Mouse (Mus musculus): ENCODE results near the gene Ccdc107. TPM values are rescaled to one million over a fixed set of nuclear protein-coding genes. Genes with fewer than 3 reads are reported as not detected.

Gene Ccdc107
- polyA plus RNA-seq, 1 experiment from 2014 or later = 84.0 TPM

Other genes with a start within 250 kb of the Ccdc107 start
- 0.74 and 0.77 TPM in 2 replicates for gene Atp8b5, start 225.7 kb upstream of the Ccdc107 start, polyA plus RNA-seq (2015; fragmentation: Nextera tagmentation; extraction: Ambion mirVana)
- 88.8 and 99.5 TPM in 2 replicates for gene Rusc2, start 110.9 kb upstream of the Ccdc107 start, polyA plus RNA-seq (2015; fragmentation: Nextera tagmentation; extraction: Ambion mirVana)
- gene Fam166b, start 63.8 kb upstream of the Ccdc107 start, polyA plus RNA-seq (2015; fragmentation: Nextera tagmentation; extraction: Ambion mirVana) = 0.79 and 1.5 TPM in 2 replicates
- gene Tesk1, start 51.0 kb upstream of the Ccdc107 start, polyA plus RNA-seq (2015; fragmentation: Nextera tagmentation; extraction: Ambion mirVana) = 16.2 and 16.8 TPM in 2 replicates
- 5.3 and 5.7 TPM in 2 replicates for gene Cd72, start 38.3 kb upstream of the Ccdc107 start, polyA plus RNA-seq (2015; fragmentation: Nextera tagmentation; extraction: Ambion mirVana)
- 0.13 TPM in 1 of 2 replicates, not detected in the other for gene Sit1, start 9.2 kb upstream of the Ccdc107 start, polyA plus RNA-seq (2015; fragmentation: Nextera tagmentation; extraction: Ambion mirVana)
- 8.1 and 8.5 TPM in 2 replicates for gene Arhgef39, start 6.8 kb downstream of the Ccdc107 start, polyA plus RNA-seq (2015; fragmentation: Nextera tagmentation; extraction: Ambion mirVana)
- gene Car9, start 14.1 kb downstream of the Ccdc107 start, polyA plus RNA-seq (2015; fragmentation: Nextera tagmentation; extraction: Ambion mirVana) = 0.13 and 0.27 TPM in 2 replicates
- gene Tpm2, start 30.9 kb downstream of the Ccdc107 start, polyA plus RNA-seq (2015; fragmentation: Nextera tagmentation; extraction: Ambion mirVana) = 10.9 and 13.3 TPM in 2 replicates
- 76.8 and 79.5 TPM in 2 replicates for gene Creb3, start 69.4 kb downstream of the Ccdc107 start, polyA plus RNA-seq (2015; fragmentation: Nextera tagmentation; extraction: Ambion mirVana)
- 66.2 and 69.2 TPM in 2 replicates for gene Tln1, start 69.8 kb downstream of the Ccdc107 start, polyA plus RNA-seq (2015; fragmentation: Nextera tagmentation; extraction: Ambion mirVana)
- gene Rgp1, start 85.8 kb downstream of the Ccdc107 start, polyA plus RNA-seq (2015; fragmentation: Nextera tagmentation; extraction: Ambion mirVana) = 18.8 and 22.8 TPM in 2 replicates
- 55.3 and 63.4 TPM in 2 replicates for gene Gba2, start 86.0 kb downstream of the Ccdc107 start, polyA plus RNA-seq (2015; fragmentation: Nextera tagmentation; extraction: Ambion mirVana)
- 1.2 and 1.6 TPM in 2 replicates for gene Msmp, start 91.6 kb downstream of the Ccdc107 start, polyA plus RNA-seq (2015; fragmentation: Nextera tagmentation; extraction: Ambion mirVana)
- 13.2 TPM in 2 replicates for gene Npr2, start 139.0 kb downstream of the Ccdc107 start, polyA plus RNA-seq (2015; fragmentation: Nextera tagmentation; extraction: Ambion mirVana)
- gene Spag8, start 160.7 kb downstream of the Ccdc107 start, polyA plus RNA-seq (2015; fragmentation: Nextera tagmentation; extraction: Ambion mirVana) = 6.9 and 7.0 TPM in 2 replicates
- gene Hint2, start 163.6 kb downstream of the Ccdc107 start, polyA plus RNA-seq (2015; fragmentation: Nextera tagmentation; extraction: Ambion mirVana) = 73.0 and 80.2 TPM in 2 replicates
- gene Tmem8b, start 176.1 kb downstream of the Ccdc107 start, polyA plus RNA-seq (2015; fragmentation: Nextera tagmentation; extraction: Ambion mirVana) = 14.2 and 15.4 TPM in 2 replicates
- gene Fam221b, start 176.2 kb downstream of the Ccdc107 start, polyA plus RNA-seq (2015; fragmentation: Nextera tagmentation; extraction: Ambion mirVana) = 1.5 and 1.9 TPM in 2 replicates
- gene Olfr70, start 207.9 kb downstream of the Ccdc107 start, polyA plus RNA-seq (2015; fragmentation: Nextera tagmentation; extraction: Ambion mirVana) = not detected in 2 replicates
- gene Olfr71, start 217.4 kb downstream of the Ccdc107 start, polyA plus RNA-seq (2015; fragmentation: Nextera tagmentation; extraction: Ambion mirVana) = not detected in 2 replicates
- 0.39 and 0.64 TPM in 2 replicates for gene Hrct1, start 234.3 kb downstream of the Ccdc107 start, polyA plus RNA-seq (2015; fragmentation: Nextera tagmentation; extraction: Ambion mirVana)
- gene Spaar, start 237.1 kb downstream of the Ccdc107 start, polyA plus RNA-seq (2015; fragmentation: Nextera tagmentation; extraction: Ambion mirVana) = 0.10 TPM in 1 of 2 replicates, not detected in the other